Mouse (Mus musculus) embryonic fibroblast, embryonic 13.5 days (primary cell): Measurements from ENCODE around the gene Olfr1444. TPM values are rescaled to one million over a fixed set of nuclear protein-coding genes. Genes with fewer than 3 reads are reported as not detected.

Source experiments
- H3K27ac ChIP-seq: 2 replicates; pipeline ENCODE4 v1.5.1; 2012; ENCODE audit warnings: low read length, control low read depth, inconsistent platforms; ENCODE audit not compliant: insufficient read depth
- H3K4me1 ChIP-seq: 2 replicates; pipeline ENCODE4 v1.6.1; 2011; ENCODE audit warnings: low read length; ENCODE audit not compliant: control insufficient read depth, insufficient read depth
- H3K4me3 ChIP-seq: 2 replicates; pipeline ENCODE4 v1.5.1; 2011; ENCODE audit warnings: mild to moderate bottlenecking, control low read depth, low read length; ENCODE audit not compliant: insufficient read depth
- CTCF ChIP-seq: IDR thresholded peaks from 2 replicates; pipeline ENCODE4 v1.5.1; 2011; ENCODE audit warnings: mild to moderate bottlenecking, control low read depth, low read length, moderate library complexity, borderline replicate concordance; ENCODE audit not compliant: insufficient read depth
- POLR2A ChIP-seq: IDR thresholded peaks from 2 replicates; pipeline ENCODE4 v1.6.1; 2011; ENCODE audit warnings: low read depth, mild to moderate bottlenecking, control low read depth, low read length, moderate library complexity
- polyA plus RNA-seq: library from polyadenylated mRNA; stranded (reverse); fragments of >200 nt; gene quantifications from 2 replicates; pipeline ENCODE4 v1.2.4, GENCODE M21; 2011; ENCODE audit warnings: low read depth; ENCODE audit not compliant: missing spikeins, insufficient read length

Gene Olfr1444
- polyA plus RNA-seq, 1 experiment: not detected

- Histone ChIP-seq H3K4me1 (no peaks in the 10 kb centered on the region), H3K4me3 (no peak within 1 kb of the TSS), H3K27ac (no peak within 1 kb of the TSS)
- no peak for TF ChIP-seq POLR2A
- TF ChIP-seq CTCF: no peak
Observed at GRCm38 (mm10) chr19:12883555-12883954, 26.5 kb downstream of the Olfr1444 start, which contains the start of gene Olfr1445. Gene Olfr1445, plus strand, starts transcription at chr19:12883855.

- TF ChIP-seq CTCF (no peak), POLR2A (no peak)
- Histone ChIP-seq H3K4me1 (no peaks in the 10 kb centered on the region), H3K27ac (no peak within 1 kb of the TSS), H3K4me3 (no peak within 1 kb of the TSS)
Observed at GRCm38 (mm10) chr19:12893424-12893823, 36.3 kb downstream of the Olfr1444 start, which contains the start of gene Olfr1446. Gene Olfr1446, minus strand, starts transcription at chr19:12893524.

GRCm38 (mm10) chr19:12903643-12904042 lies 46.6 kb downstream of the Olfr1444 start, which contains the start of gene Olfr1447:
Gene Olfr1447, minus strand, starts transcription at chr19:12903743.
- no peak within 1 kb of the TSS for H3K4me3 ChIP-seq
- no peaks in the 10 kb centered on the region for H3K4me1 ChIP-seq
- H3K27ac ChIP-seq: no peak within 1 kb of the TSS
- TF ChIP-seq CTCF (no peak), POLR2A (no peak)

Other genes starting within 250 kb of the Olfr1444 start
- 0.23 TPM in 1 of 2 replicates, not detected in the other for gene Glyat, start 224.0 kb upstream of the Olfr1444 start, polyA plus RNA-seq
- gene Olfr1442, start 186.8 kb upstream of the Olfr1444 start, polyA plus RNA-seq: not detected in 2 replicates
- not detected in 2 replicates for gene Olfr1443, start 179.2 kb upstream of the Olfr1444 start, polyA plus RNA-seq
- gene Keg1, start 161.5 kb upstream of the Olfr1444 start, polyA plus RNA-seq: not detected in 2 replicates
- gene Cntf, start 91.7 kb upstream of the Olfr1444 start, polyA plus RNA-seq: 2.9 and 6.0 TPM in 2 replicates
- 69.4 and 85.8 TPM in 2 replicates for gene Zfp91, start 61.2 kb upstream of the Olfr1444 start, polyA plus RNA-seq
- 0.38 and 0.83 TPM in 2 replicates for gene Lpxn, start 61.1 kb upstream of the Olfr1444 start, polyA plus RNA-seq
- gene Gm5244, start 10.6 kb upstream of the Olfr1444 start, polyA plus RNA-seq: not detected in 2 replicates
- gene Olfr1445, start 26.6 kb downstream of the Olfr1444 start, polyA plus RNA-seq: not detected in 2 replicates
- gene Olfr1446, start 36.2 kb downstream of the Olfr1444 start, polyA plus RNA-seq: not detected in 2 replicates
- gene Olfr1447, start 46.5 kb downstream of the Olfr1444 start, polyA plus RNA-seq: not detected in 2 replicates
- not detected in 2 replicates for gene Olfr1448, start 67.1 kb downstream of the Olfr1444 start, polyA plus RNA-seq
- gene Olfr1449, start 73.6 kb downstream of the Olfr1444 start, polyA plus RNA-seq: not detected in 2 replicates
- gene Olfr1450, start 93.0 kb downstream of the Olfr1444 start, polyA plus RNA-seq: not detected in 2 replicates
- gene Olfr1451, start 137.7 kb downstream of the Olfr1444 start, polyA plus RNA-seq: not detected in 2 replicates
- gene Olfr1453, start 171.0 kb downstream of the Olfr1444 start, polyA plus RNA-seq: not detected in 2 replicates
- gene Olfr1454, start 203.3 kb downstream of the Olfr1444 start, polyA plus RNA-seq: not detected in 2 replicates
- not detected in 2 replicates for gene Olfr1457, start 240.6 kb downstream of the Olfr1444 start, polyA plus RNA-seq
- not detected in 2 replicates for gene Olfr1458, start 249.5 kb downstream of the Olfr1444 start, polyA plus RNA-seq